Mouse (Mus musculus) cortical plate, adult 2 months (tissue): ENCODE measurements around the gene Farsb.

Experiments
- CTCF ChIP-seq: fragments of 200-500 bp; IDR thresholded peaks from 2 replicates; pipeline ENCODE4 v1.5.1; 2011; ENCODE audit warnings: mild to moderate bottlenecking, control low read depth, low read length; ENCODE audit not compliant: insufficient read depth; ENCODE audit errors: extremely low read depth
- POLR2A ChIP-seq: fragments of 200-500 bp; IDR thresholded peaks from 2 replicates; pipeline ENCODE4 v1.6.1; 2011; ENCODE audit warnings: mild to moderate bottlenecking, low read length, control low read depth; ENCODE audit not compliant: insufficient read depth; ENCODE audit errors: extremely low read depth

DNA sequence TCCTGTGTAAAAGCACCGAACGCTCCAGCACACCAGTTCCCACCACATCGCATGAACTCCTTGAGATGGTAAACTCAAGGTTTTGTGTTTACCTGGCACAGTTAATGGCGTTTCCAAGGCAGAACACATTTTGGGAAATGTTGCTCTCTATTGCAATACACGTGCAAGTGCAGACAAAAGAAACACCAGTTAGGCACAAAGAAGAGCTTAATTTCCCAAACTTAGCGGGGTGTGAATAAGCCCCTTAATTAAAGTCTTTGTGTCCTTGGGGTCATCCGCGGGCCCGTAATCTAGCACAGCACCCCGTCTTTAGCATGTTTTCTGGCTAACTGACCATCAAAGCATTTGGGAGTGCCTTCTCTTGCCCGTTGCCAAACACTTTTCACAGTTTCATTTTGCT lies 59.8 kb downstream of the Farsb start:
- TF ChIP-seq POLR2A (no peak), CTCF (no peak)
